Mouse (Mus musculus) heart, embryonic 16.5 days (tissue): Measurements from ENCODE around the gene Fbxl4. TPM values are rescaled to one million over a fixed set of nuclear protein-coding genes. Genes with fewer than 3 reads are reported as not detected.

ENCODE experiments used
- ATAC-seq: fragments of 200-750 bp; cut with Nextera tagmentation; replicated peaks from 2 replicates; pipeline ENCODE4 v1.8.0; 2017; ENCODE audit warnings: moderate number of reproducible peaks; ENCODE audit not compliant: insufficient read depth, low FRiP score; ENCODE audit errors: extremely low read depth
- H3K27ac ChIP-seq: fragments of 300-500 bp; sonication (generic); 2 replicates; pipeline ENCODE4 v1.5.1; 2014; ENCODE audit warnings: mild to moderate bottlenecking, low read length, control low read depth, moderate library complexity
- H3K27me3 ChIP-seq: fragments of 300-500 bp; sonication (generic); 2 replicates; pipeline ENCODE4 v1.6.1; 2014; ENCODE audit warnings: low read length, mixed read lengths; ENCODE audit not compliant: control insufficient read depth, insufficient read depth
- H3K36me3 ChIP-seq: fragments of 300-500 bp; sonication (generic); 2 replicates; pipeline ENCODE4 v1.6.1; 2014; ENCODE audit not compliant: control insufficient read depth, insufficient read depth
- H3K4me1 ChIP-seq: fragments of 300-500 bp; sonication (generic); 2 replicates; pipeline ENCODE4 v1.6.1; 2014; ENCODE audit warnings: low read length, mixed read lengths; ENCODE audit not compliant: control insufficient read depth, insufficient read depth
- H3K4me2 ChIP-seq: fragments of 300-500 bp; sonication (generic); 2 replicates; pipeline ENCODE4 v1.6.1; 2014; ENCODE audit warnings: low read depth, mild to moderate bottlenecking, control low read depth, low read length
- H3K4me3 ChIP-seq: fragments of 300-500 bp; sonication (generic); 2 replicates; pipeline ENCODE4 v1.5.1; 2014; ENCODE audit warnings: mild to moderate bottlenecking, control low read depth, low read length
- H3K9ac ChIP-seq: fragments of 300-500 bp; sonication (generic); 2 replicates; pipeline ENCODE4 v1.6.1; 2014; ENCODE audit warnings: low read length, control low read depth
- H3K9me3 ChIP-seq: fragments of 300-500 bp; sonication (generic); replicated peaks from 2 replicates; pipeline ENCODE4 v1.6.1; 2016; ENCODE audit warnings: low read length; ENCODE audit not compliant: control insufficient read depth
- WGBS: fragments of 180-500 bp; shearing (Covaris S2); extraction: QIAGEN DNeasy Blood & Tissue Kit; methylation state at CpG from one replicate; pipeline ENCODE4 v1.1.7; 2014; 5-methylcytosine and 5-hydroxymethylcytosine counted together
- polyA plus RNA-seq: library from polyadenylated mRNA; unstranded; fragments of >200 nt; fragmentation: Nextera tagmentation; extraction: Ambion mirVana; gene quantifications from 2 replicates; pipeline ENCODE4 v1.2.1, GENCODE M21; 2015

Gene Fbxl4
- polyA plus RNA-seq, 1 experiment from 2014 or later: 12.6 TPM

DNA sequence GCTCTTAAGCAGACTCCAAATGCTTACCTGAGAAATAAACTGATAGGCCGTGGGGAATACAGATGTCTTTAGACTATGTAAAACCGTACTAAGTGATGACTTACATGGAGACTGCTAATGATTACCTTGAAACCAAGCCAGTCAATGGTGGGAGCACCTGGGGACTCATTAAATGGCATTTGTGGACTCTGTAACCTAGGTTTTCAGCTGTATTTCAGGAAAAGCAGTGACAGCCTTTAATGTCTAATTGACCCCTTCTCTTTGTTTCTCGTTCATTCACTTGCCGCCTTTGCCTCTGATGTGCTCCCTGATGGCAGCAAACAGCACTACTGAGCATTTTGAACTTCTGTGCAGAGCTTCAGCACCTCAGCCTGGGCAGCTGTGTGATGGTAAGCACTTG, 65.1 kb downstream of the Fbxl4 start:
- H3K36me3 ChIP-seq: no peaks in the 10 kb centered on the region
- no peaks in the 10 kb centered on the region for H3K9me3 ChIP-seq
- WGBS: 89% methylated on average over 4 of the region's 4 CpGs
- H3K27me3 ChIP-seq: no peaks in the 10 kb centered on the region
- H3K4me1 ChIP-seq: no peaks in the 10 kb centered on the region
- H3K4me2 ChIP-seq: no peak overlapping the region
- no peak overlapping the region for H3K9ac ChIP-seq
- ATAC-seq: no peak
- no peak overlapping the region for H3K4me3 ChIP-seq
- no peak overlapping the region for H3K27ac ChIP-seq

DNA sequence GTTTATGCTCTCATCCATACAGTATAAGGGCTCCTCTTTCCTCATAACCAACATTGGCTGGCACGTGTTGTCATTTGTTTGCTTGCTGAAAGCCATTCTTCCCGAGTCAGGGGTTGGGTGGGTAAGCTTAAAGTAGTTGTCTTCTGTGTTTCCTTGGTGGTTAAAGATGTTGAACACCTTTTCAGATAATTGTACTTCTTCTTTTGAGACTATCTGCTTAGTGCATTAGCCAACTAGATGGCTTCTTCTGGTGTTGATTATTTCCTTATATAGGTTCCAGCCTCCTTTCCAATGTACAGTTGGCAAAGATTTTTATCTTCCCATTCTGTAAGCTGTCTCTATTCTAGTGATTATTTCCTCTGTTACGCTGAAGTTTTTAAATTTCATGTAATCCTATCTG, 70.8 kb downstream of the Fbxl4 start:
- no peaks in the 10 kb centered on the region for H3K36me3 ChIP-seq
- no peaks in the 10 kb centered on the region for H3K4me1 ChIP-seq
- WGBS: 82% methylated on average over 3 of the region's 3 CpGs
- H3K4me2 ChIP-seq: no peak overlapping the region
- no peaks in the 10 kb centered on the region for H3K9me3 ChIP-seq
- no peak overlapping the region for H3K27ac ChIP-seq
- H3K4me3 ChIP-seq: no peak overlapping the region
- H3K9ac ChIP-seq: no peak overlapping the region
- H3K27me3 ChIP-seq: no peaks in the 10 kb centered on the region
- ATAC-seq: no peak

- 84% methylated on average over 1 of the region's 1 CpGs for WGBS
- Histone ChIP-seq H3K4me2 (no peak overlapping the region), H3K4me3 (no peak overlapping the region), H3K9ac (no peak overlapping the region), H3K4me1 (no peaks in the 10 kb centered on the region), H3K9me3 (no peaks in the 10 kb centered on the region), H3K36me3 (no peaks in the 10 kb centered on the region), H3K27me3 (peaks cover under 1% of the 10 kb centered on the region; the same call in 1 of the 2 replicates), H3K27ac (no peak overlapping the region)
- no peak for ATAC-seq
Measured at GRCm38 (mm10) chr4:22469575-22469974, 112.2 kb downstream of the Fbxl4 start.

DNA sequence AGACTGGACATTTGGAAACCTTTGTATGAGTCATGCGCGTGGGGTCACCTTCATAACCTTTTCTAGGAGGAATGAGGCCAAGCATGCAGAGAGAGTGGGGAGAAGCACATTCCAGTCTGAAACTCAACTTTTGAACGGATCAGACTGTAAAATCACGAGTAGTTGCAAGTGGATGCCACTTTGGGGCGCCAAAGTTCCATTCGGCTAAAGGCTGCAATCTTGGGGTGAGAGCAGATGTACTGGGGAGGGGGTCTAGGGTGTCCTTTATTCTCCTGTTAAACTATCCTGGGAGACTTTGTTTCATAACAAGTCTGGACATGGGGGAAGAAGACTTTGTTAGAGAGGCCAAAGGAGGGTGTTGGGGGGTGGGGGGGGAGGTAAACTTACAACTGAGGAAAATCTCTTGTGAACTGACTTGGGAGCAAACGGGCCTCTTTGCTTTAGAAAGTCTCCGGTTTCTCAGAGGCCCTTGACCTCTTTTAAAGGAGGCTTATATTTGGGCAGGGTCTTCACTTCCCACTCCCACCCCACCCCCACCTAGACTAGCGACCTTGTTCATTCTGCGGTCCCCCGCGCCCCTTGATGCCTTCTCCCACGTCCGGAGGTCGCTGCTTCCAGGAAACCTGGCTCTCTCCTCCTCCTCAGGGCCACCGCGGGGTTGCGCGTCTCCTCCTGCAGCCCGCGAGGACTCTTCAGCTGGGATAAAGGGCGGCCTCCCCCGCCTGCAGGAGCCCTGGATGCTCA, 119.8 kb downstream of the Fbxl4 start:
- H3K27ac ChIP-seq: no peak overlapping the region
- no peak overlapping the region for H3K9ac ChIP-seq
- peaks cover 68% of the 10 kb centered on the region for H3K27me3 ChIP-seq
- ATAC-seq: no peak
- H3K9me3 ChIP-seq: no peaks in the 10 kb centered on the region
- H3K4me2 ChIP-seq: peak overlapping the region; percentile 59
- H3K4me1 ChIP-seq: no peaks in the 10 kb centered on the region
- 1% methylated on average over 23 of the region's 23 CpGs for WGBS
- no peaks in the 10 kb centered on the region for H3K36me3 ChIP-seq
- H3K4me3 ChIP-seq: peak overlapping the region; percentile 36

GRCm38 (mm10) chr4:22477711-22478230, 120.4 kb downstream of the Fbxl4 start:
- no peaks in the 10 kb centered on the region for H3K9me3 ChIP-seq
- 2% methylated on average over 17 of the region's 28 CpGs for WGBS
- H3K27me3 ChIP-seq: peaks cover 72% of the 10 kb centered on the region
- no peaks in the 10 kb centered on the region for H3K36me3 ChIP-seq
- H3K4me3 ChIP-seq: peak overlapping the region; percentile 36
- H3K4me2 ChIP-seq: peak overlapping the region; percentile 59
- no peak overlapping the region for H3K9ac ChIP-seq
- H3K4me1 ChIP-seq: no peaks in the 10 kb centered on the region
- ATAC-seq: no peak
- H3K27ac ChIP-seq: no peak overlapping the region

- no peaks in the 10 kb centered on the region for H3K9me3 ChIP-seq
- H3K4me1 ChIP-seq: no peaks in the 10 kb centered on the region
- H3K36me3 ChIP-seq: no peaks in the 10 kb centered on the region
- no peak overlapping the region for H3K27ac ChIP-seq
- ATAC-seq: no peak
- WGBS: 6% methylated on average over 30 of the region's 30 CpGs
- no peak overlapping the region for H3K4me2 ChIP-seq
- H3K4me3 ChIP-seq: no peak overlapping the region
- no peak overlapping the region for H3K9ac ChIP-seq
- peaks cover 78% of the 10 kb centered on the region for H3K27me3 ChIP-seq
Measured at GRCm38 (mm10) chr4:22478488-22479367, 121.4 kb downstream of the Fbxl4 start.

GRCm38 (mm10) chr4:22479368-22480090, 122.2 kb downstream of the Fbxl4 start:
- Histone ChIP-seq H3K9me3 (no peaks in the 10 kb centered on the region), H3K36me3 (no peaks in the 10 kb centered on the region), H3K9ac (no peak overlapping the region), H3K27ac (no peak overlapping the region), H3K27me3 (peaks cover 79% of the 10 kb centered on the region), H3K4me1 (no peaks in the 10 kb centered on the region), H3K4me2 (no peak overlapping the region), H3K4me3 (no peak overlapping the region)
- whole genome bisulfite sequencing: under 1% methylated on average over 28 of the region's 28 CpGs
- no peak for ATAC-seq

DNA sequence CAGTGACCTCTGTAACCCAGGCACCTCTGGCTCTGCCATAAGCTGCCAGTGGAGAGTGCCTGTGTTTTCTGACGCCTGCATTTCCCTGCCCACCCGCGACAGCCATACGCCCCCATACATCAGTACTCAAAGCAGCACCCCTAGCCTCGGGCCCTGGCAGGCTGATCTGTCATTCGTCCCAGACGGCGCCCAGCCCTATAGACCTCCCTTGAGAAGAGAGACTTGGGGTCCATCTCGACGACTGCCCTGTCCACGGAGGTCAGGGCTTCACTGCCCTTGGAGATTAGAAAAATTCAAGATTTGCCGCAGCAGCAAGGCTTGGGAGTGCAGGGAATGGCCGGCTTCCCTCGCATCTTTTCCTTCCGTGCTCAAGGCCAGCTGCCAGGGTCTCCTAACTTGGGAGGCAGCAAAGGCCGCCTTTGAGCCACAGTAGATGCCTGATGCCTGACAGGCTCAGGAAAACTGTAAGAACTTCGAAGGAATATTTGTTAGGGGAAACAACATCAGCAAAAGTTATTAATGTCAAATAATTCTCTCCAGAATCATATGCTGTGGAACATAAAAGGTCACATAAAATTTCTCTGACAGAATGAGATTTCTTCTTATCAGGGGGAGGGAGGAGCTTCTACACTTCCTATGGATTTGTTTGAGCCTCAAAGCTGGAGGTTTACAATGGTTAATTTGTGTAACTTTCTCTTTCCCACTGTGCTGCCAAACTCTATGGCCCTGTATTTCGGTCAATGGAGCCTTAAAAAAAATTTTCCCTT, 122.9 kb downstream of the Fbxl4 start:
- 4% methylated on average over 18 of the region's 18 CpGs for WGBS
- Histone ChIP-seq H3K27ac (no peak overlapping the region), H3K36me3 (no peaks in the 10 kb centered on the region), H3K9me3 (no peaks in the 10 kb centered on the region), H3K27me3 (peaks cover 74% of the 10 kb centered on the region), H3K4me2 (no peak overlapping the region), H3K4me1 (no peaks in the 10 kb centered on the region), H3K4me3 (no peak overlapping the region), H3K9ac (no peak overlapping the region)
- no peak for ATAC-seq
